Mouse (Mus musculus): ENCODE results near the gene Ddx43. TPM values are rescaled to one million over a fixed set of nuclear protein-coding genes. Genes with fewer than 3 reads are reported as not detected.

The Ddx43 gene
- polyA plus RNA-seq, 1 experiment from 2014 or later: 0.15 TPM

Other genes with a start within 250 kb of the Ddx43 start
- gene Gsta4, start 213.0 kb upstream of the Ddx43 start, polyA plus RNA-seq (2016; fragmentation: Nextera tagmentation; extraction: Ambion mirVana): 89.0 and 114 TPM in 2 replicates
- not detected in 2 replicates for gene Gsta1, start 165.1 kb upstream of the Ddx43 start, polyA plus RNA-seq (2016; fragmentation: Nextera tagmentation; extraction: Ambion mirVana)
- not detected in 2 replicates for gene Gm3776, start 138.6 kb upstream of the Ddx43 start, polyA plus RNA-seq (2016; fragmentation: Nextera tagmentation; extraction: Ambion mirVana)
- gene Gm10639, start 105.9 kb upstream of the Ddx43 start, polyA plus RNA-seq (2016; fragmentation: Nextera tagmentation; extraction: Ambion mirVana): not detected in 2 replicates
- not detected in 2 replicates for gene Omt2a, start 81.0 kb upstream of the Ddx43 start, polyA plus RNA-seq (2016; fragmentation: Nextera tagmentation; extraction: Ambion mirVana)
- gene Omt2b, start 68.2 kb upstream of the Ddx43 start, polyA plus RNA-seq (2016; fragmentation: Nextera tagmentation; extraction: Ambion mirVana): not detected in 2 replicates
- not detected in 2 replicates for gene Gsta2, start 40.0 kb upstream of the Ddx43 start, polyA plus RNA-seq (2016; fragmentation: Nextera tagmentation; extraction: Ambion mirVana)
- not detected in 2 replicates for gene Dppa5a, start 27.6 kb upstream of the Ddx43 start, polyA plus RNA-seq (2016; fragmentation: Nextera tagmentation; extraction: Ambion mirVana)
- 0.40 and 0.90 TPM in 2 replicates for gene Ooep, start 17.1 kb upstream of the Ddx43 start, polyA plus RNA-seq (2016; fragmentation: Nextera tagmentation; extraction: Ambion mirVana)
- 0.34 and 0.45 TPM in 2 replicates for gene Cgas, start 47.5 kb downstream of the Ddx43 start, polyA plus RNA-seq (2016; fragmentation: Nextera tagmentation; extraction: Ambion mirVana)
- gene Mto1, start 52.4 kb downstream of the Ddx43 start, polyA plus RNA-seq (2016; fragmentation: Nextera tagmentation; extraction: Ambion mirVana): 23.8 and 25.9 TPM in 2 replicates
- gene Gm17324, start 53.0 kb downstream of the Ddx43 start, polyA plus RNA-seq (2016; fragmentation: Nextera tagmentation; extraction: Ambion mirVana): 0.73 and 1.2 TPM in 2 replicates
- 3,854 and 3,970 TPM in 2 replicates for gene Eef1a1, start 93.4 kb downstream of the Ddx43 start, polyA plus RNA-seq (2016; fragmentation: Nextera tagmentation; extraction: Ambion mirVana)
- gene Slc17a5, start 192.3 kb downstream of the Ddx43 start, polyA plus RNA-seq (2016; fragmentation: Nextera tagmentation; extraction: Ambion mirVana): 10.5 and 13.0 TPM in 2 replicates
- 3.8 and 3.9 TPM in 2 replicates for gene Cd109, start 219.8 kb downstream of the Ddx43 start, polyA plus RNA-seq (2016; fragmentation: Nextera tagmentation; extraction: Ambion mirVana)